Mouse (Mus musculus) kidney, adult 8-10 months (tissue): Measurements from ENCODE around the gene Atp8a2.
"Not testable (repeated sequence)": the region's sequence is repeated elsewhere in the genome, so short reads cannot be mapped to it uniquely, and the experiment has no call there.

Experiments
- DNase-seq, 2 experiments: peaks; one replicate each; pipeline ENCODE4 v3.0.0; 2022

Atp8a2 gene

GRCm38 (mm10) chr14:60001801-60002200, 195.2 kb downstream of the Atp8a2 start:
- no peak for DNase-seq

- peak in 1 of 2 experiments; percentile 7 for DNase-seq
Measured at GRCm38 (mm10) chr14:59988860-59989259, 208.1 kb downstream of the Atp8a2 start.

GRCm38 (mm10) chr14:59987975-59988374, 209.0 kb downstream of the Atp8a2 start:
- DNase-seq, result no peak

- DNase-seq, result no peak
Measured at GRCm38 (mm10) chr14:59978007-59978406, 219.0 kb downstream of the Atp8a2 start.

GRCm38 (mm10) chr14:59971221-59971730, 225.7 kb downstream of the Atp8a2 start:
- no peak for DNase-seq

- DNase-seq, result peak in 1 of 2 experiments; percentile 9
Measured at GRCm38 (mm10) chr14:59969485-59970134, 227.4 kb downstream of the Atp8a2 start.

GRCm38 (mm10) chr14:59967847-59968550, 229.0 kb downstream of the Atp8a2 start:
- no peak for DNase-seq

GRCm38 (mm10) chr14:59966981-59967380, 230.0 kb downstream of the Atp8a2 start:
- no peak for DNase-seq

- no peak for DNase-seq
Measured at GRCm38 (mm10) chr14:59964569-59964968, 232.4 kb downstream of the Atp8a2 start.

GRCm38 (mm10) chr14:59960961-59961360, 236.0 kb downstream of the Atp8a2 start:
- no peak for DNase-seq

- no peak for DNase-seq
Measured at GRCm38 (mm10) chr14:59960214-59960890, 236.6 kb downstream of the Atp8a2 start.

- peak; percentile 21 to 38 for DNase-seq
Measured at GRCm38 (mm10) chr14:59959723-59960122, 237.3 kb downstream of the Atp8a2 start.

GRCm38 (mm10) chr14:59949983-59950382, 247.0 kb downstream of the Atp8a2 start:
- no peak for DNase-seq

- peak; percentile 67 to 84 for DNase-seq
Measured at GRCm38 (mm10) chr14:59942864-59943611, 253.9 kb downstream of the Atp8a2 start.

GRCm38 (mm10) chr14:59942199-59942598, 254.8 kb downstream of the Atp8a2 start:
- DNase-seq, result no peak

GRCm38 (mm10) chr14:59932355-59932754, 264.6 kb downstream of the Atp8a2 start:
- DNase-seq, result no peak

- DNase-seq, result no peak
Measured at GRCm38 (mm10) chr14:59931412-59932058, 265.4 kb downstream of the Atp8a2 start.

GRCm38 (mm10) chr14:59929190-59929589, 267.8 kb downstream of the Atp8a2 start:
- not testable (repeated sequence) for DNase-seq

GRCm38 (mm10) chr14:59928781-59929180, 268.2 kb downstream of the Atp8a2 start:
- DNase-seq, result no peak

- no peak for DNase-seq
Measured at GRCm38 (mm10) chr14:59927804-59928203, 269.2 kb downstream of the Atp8a2 start.

GRCm38 (mm10) chr14:59919865-59920264, 277.1 kb downstream of the Atp8a2 start:
- no peak for DNase-seq

GRCm38 (mm10) chr14:59903484-59904130, 293.4 kb downstream of the Atp8a2 start:
- DNase-seq, result no peak
